Mouse (Mus musculus) liver, embryonic 11.5 days (tissue): ENCODE measurements around the gene Usf3. TPM values are rescaled to one million over a fixed set of nuclear protein-coding genes. Genes with fewer than 3 reads are reported as not detected.
A peak's percentile ranks its signal among the peaks of the same experiment; 100 is the strongest.

Experiments used
- ATAC-seq: fragments of 200-750 bp; cut with Nextera tagmentation; replicated peaks from 2 replicates; pipeline ENCODE4 v1.8.0; 2017; ENCODE audit warnings: moderate number of reproducible peaks, mild to moderate bottlenecking, moderate TSS enrichment, moderate library complexity; ENCODE audit not compliant: low FRiP score
- DNase-seq: peaks from one replicate; pipeline ENCODE4 v3.0.0-alpha.2; 2017; ENCODE audit warnings: low spot score
- H3K27ac ChIP-seq: fragments of 300-500 bp; sonication (generic); 2 replicates; pipeline ENCODE4 v1.5.1; 2014; ENCODE audit warnings: mild to moderate bottlenecking, low read depth, low read length, control low read depth
- H3K27me3 ChIP-seq: fragments of 300-500 bp; sonication (generic); replicated peaks from 2 replicates; pipeline ENCODE4 v1.6.1; 2014; ENCODE audit warnings: low read length, mixed read lengths; ENCODE audit not compliant: control insufficient read depth, insufficient read depth
- H3K36me3 ChIP-seq: fragments of 300-500 bp; sonication (generic); 2 replicates; pipeline ENCODE4 v1.6.1; 2014; ENCODE audit warnings: mild to moderate bottlenecking, low read length, moderate library complexity, mixed read lengths; ENCODE audit not compliant: control insufficient read depth, insufficient read depth
- H3K4me1 ChIP-seq: fragments of 300-500 bp; sonication (generic); replicated peaks from 2 replicates; pipeline ENCODE4 v1.6.1; 2014; ENCODE audit warnings: low read length, mixed read lengths; ENCODE audit not compliant: control insufficient read depth, insufficient read depth
- H3K4me2 ChIP-seq: fragments of 300-500 bp; sonication (generic); 2 replicates; pipeline ENCODE4 v1.6.1; 2014; ENCODE audit warnings: mild to moderate bottlenecking, control low read depth, moderate library complexity
- H3K4me3 ChIP-seq: fragments of 300-500 bp; sonication (generic); 2 replicates; pipeline ENCODE4 v1.5.1; 2014; ENCODE audit warnings: low read depth, low read length, control low read depth
- H3K9ac ChIP-seq: fragments of 300-500 bp; sonication (generic); 2 replicates; pipeline ENCODE4 v1.6.1; 2014; ENCODE audit warnings: low read depth, low read length, control low read depth
- H3K9me3 ChIP-seq: fragments of 300-500 bp; sonication (generic); 2 replicates; pipeline ENCODE4 v1.6.1; 2016; ENCODE audit warnings: low read length, inconsistent platforms, mixed read lengths; ENCODE audit not compliant: control insufficient read depth
- WGBS: fragments of 180-500 bp; shearing (Covaris S2); extraction: QIAGEN DNeasy Blood & Tissue Kit; methylation state at CpG from one replicate; pipeline ENCODE4 v1.1.7; 2014; 5-methylcytosine and 5-hydroxymethylcytosine counted together
- polyA plus RNA-seq: library from polyadenylated mRNA; unstranded; fragments of >200 nt; fragmentation: Nextera tagmentation; extraction: Ambion mirVana; gene quantifications from 2 replicates; pipeline ENCODE4 v1.2.1, GENCODE M21; 2014

The Usf3 gene
- polyA plus RNA-seq, 1 experiment from 2014 or later, result 5.8 TPM

DNA sequence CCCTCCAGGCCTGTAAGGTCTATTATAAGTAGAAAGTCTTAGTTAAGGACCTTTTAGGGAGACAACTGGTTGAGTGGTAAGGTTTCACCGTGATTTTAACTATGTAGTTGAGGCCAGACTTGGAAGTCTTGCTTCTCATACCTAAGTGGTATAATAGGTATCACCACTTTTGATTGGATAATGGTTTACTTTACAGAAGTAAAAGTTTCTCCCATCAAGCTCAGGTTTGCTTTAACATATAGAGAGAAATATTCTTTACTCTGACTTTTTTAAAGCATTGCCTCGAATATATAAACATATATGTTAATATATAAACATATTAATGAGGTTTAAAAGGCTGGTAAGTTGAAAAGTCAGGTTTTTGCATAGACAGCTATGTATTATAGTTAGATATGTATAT is 9.2 kb upstream of the Usf3 start:
- H3K36me3 ChIP-seq, result no peaks in the 10 kb centered on the region; the same call in 1 of the 2 replicates
- H3K9me3 ChIP-seq, result no peaks in the 10 kb centered on the region
- no peak overlapping the region for H3K9ac ChIP-seq
- DNase-seq (no peak), ATAC-seq (no peak)
- no peak overlapping the region for H3K27ac ChIP-seq
- H3K27me3 ChIP-seq, result no peaks in the 10 kb centered on the region
- no peaks in the 10 kb centered on the region for H3K4me1 ChIP-seq
- no peak overlapping the region for H3K4me2 ChIP-seq
- 83% methylated on average over 2 of the region's 2 CpGs for WGBS
- no peak overlapping the region for H3K4me3 ChIP-seq

DNA sequence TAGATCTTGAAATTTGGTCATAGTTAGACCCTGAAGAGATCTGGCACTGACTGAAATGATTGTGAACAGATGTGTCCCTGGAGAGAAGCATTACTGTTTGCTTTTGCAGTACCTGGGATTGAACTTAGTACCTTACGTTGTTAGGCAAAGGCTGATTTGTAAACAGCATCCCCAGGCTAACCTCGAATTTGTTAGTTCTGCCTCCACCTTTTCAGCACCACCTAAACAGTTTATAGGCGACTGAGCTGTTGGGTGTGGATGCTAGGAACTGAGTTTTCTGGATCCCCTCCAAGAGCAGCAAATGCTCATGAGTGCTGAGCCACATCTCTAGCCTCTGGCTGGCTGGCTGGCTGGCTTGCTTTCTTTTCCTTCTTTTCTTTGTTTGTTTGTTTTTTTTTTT is 7.9 kb upstream of the Usf3 start:
- Histone ChIP-seq H3K9ac (no peak overlapping the region), H3K4me2 (no peak overlapping the region), H3K27me3 (no peaks in the 10 kb centered on the region), H3K36me3 (no peaks in the 10 kb centered on the region), H3K4me1 (no peaks in the 10 kb centered on the region), H3K27ac (no peak overlapping the region), H3K4me3 (no peak overlapping the region), H3K9me3 (no peaks in the 10 kb centered on the region)
- DNase-seq, result no peak
- 0 out of 2 replicates have a peak, but pooled peaks have one; percentile 35 for ATAC-seq
- WGBS, result 54% methylated on average over 3 of the region's 3 CpGs

DNA sequence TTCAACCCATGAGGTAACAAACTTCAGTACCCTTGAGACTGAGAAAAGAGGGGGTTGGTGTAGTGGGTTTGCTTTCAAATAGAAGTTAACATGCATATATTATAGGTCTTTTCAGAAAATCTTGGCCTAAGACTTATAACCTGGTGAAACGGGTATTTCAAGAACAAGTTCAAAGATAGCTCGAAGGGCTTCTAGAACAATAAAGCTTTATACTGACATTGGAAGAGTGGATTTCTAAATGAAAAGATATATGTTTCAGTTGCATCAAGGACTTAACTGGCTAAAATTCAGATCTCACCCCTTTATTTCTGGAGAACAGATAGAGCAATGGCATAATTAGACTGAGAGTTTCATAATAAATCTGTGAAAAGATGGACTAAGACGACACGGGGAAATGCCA is 4.1 kb upstream of the Usf3 start:
- H3K9me3 ChIP-seq, result no peaks in the 10 kb centered on the region
- no peaks in the 10 kb centered on the region for H3K27me3 ChIP-seq
- ATAC-seq (no peak), DNase-seq (no peak)
- H3K27ac ChIP-seq, result no peak overlapping the region
- WGBS, result 88% methylated on average over 4 of the region's 4 CpGs
- no peak overlapping the region for H3K4me3 ChIP-seq
- no peak overlapping the region for H3K4me2 ChIP-seq
- no peaks in the 10 kb centered on the region for H3K36me3 ChIP-seq
- H3K9ac ChIP-seq, result no peak overlapping the region
- H3K4me1 ChIP-seq, result no peaks in the 10 kb centered on the region

DNA sequence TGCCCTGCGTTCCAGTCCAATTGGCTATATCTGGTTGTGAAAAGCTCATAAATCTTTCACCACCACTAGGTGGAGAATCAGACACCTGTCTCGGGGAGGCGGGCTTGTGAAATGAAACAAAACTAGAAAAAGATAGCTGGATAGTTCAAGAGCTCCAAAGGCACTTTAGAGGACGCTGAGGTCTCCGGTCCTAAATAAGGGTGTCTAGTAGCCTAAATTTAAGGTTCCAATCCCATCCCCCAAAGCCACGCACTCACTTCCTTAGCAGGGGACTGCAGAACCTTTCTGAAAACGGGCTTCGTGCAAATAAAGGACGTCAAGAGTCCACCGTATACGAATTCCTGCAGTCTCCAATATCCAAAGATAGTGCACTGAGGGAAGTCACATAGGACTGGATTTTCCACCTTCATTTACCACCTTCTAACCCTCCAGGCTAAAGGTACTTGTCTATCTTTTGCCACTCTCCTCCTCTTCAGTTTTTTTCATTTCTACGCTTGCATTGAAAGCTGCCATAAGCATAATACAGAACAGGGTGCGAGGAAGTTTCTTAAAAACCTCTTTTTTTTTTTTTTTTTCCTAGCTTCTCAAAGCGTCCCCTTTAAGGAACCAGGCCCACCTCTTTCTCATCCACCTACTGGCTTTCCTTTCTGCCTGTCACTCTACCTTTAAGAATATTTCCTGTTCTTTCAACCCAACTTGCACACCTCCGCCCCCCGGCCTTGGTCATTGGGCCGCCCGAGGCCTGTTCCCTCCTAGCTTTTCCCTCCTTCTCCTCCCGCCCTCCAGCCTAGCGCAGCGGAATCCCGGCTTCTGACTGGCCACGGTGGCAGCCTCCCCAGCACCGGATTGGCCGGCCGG is 520 bp upstream of the Usf3 start:
- under 1% methylated on average over 26 of the region's 26 CpGs for WGBS

DNA sequence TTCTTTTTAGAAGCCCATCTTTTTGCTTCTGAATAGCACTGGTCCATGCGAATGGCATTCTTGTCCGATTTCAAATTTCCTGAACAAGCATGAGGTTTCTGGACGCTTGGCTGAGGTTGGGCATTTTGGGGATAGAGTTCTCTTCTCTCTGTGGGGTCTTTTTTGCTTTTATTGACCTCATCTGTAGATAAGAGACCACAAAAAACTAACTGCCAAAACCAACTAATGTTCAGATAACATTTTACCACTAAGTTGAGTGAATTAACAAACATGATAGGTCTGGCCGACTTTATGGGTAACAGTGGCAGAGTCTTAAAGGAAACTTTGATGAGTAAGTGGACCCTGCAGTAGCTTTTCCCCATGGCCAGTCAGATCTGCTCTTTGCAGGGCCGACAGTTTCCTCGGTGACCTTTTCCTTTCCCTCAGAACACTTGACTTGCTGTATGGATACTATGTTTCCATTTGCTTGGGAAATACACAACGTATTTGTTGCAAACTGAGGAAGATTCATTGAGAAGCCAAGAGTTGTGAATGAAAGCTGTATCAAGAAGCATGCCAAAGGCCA is 1.0 kb downstream of the Usf3 start:
- no peak for DNase-seq
- 13% methylated on average over 7 of the region's 7 CpGs for WGBS
- no peak for ATAC-seq

More for the DNA sequence above, 520 bp upstream of the Usf3 start:
- DNase-seq, result peak; percentile 97
- H3K27ac ChIP-seq, result peak overlapping the region; percentile 97
- H3K4me3 ChIP-seq, result peak overlapping the region; percentile 95
- H3K4me2 ChIP-seq, result peak overlapping the region; percentile 69
- H3K4me1 ChIP-seq, result peaks cover 21% of the 10 kb centered on the region
- H3K9me3 ChIP-seq, result no peaks in the 10 kb centered on the region
- no peaks in the 10 kb centered on the region for H3K36me3 ChIP-seq
- H3K9ac ChIP-seq, result peak overlapping the region; percentile 71
- H3K27me3 ChIP-seq, result no peaks in the 10 kb centered on the region
- ATAC-seq, result peak; percentile 98

DNA sequence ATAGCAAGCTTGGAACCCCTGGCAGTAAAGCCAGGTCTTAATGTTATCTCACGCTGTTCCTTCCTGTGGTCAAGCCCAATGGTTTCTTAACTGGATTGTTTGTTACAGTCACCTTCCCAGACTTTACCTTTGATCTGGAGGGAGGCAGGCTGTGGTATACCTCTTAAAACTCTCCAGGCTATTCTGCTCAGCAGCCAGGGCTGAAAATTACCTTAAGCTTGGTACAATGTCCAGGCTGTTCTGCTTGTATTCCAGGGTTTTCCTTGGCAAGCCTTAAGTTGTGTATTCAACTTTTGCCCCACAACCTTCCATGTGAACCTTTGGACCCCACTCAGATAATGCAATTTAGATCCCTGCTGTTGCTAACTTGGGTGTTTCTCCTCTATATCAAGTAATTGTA is 2.0 kb downstream of the Usf3 start:
- H3K4me2 ChIP-seq, result peak overlapping the region; percentile 85
- WGBS, result 29% methylated on average over 1 of the region's 1 CpGs
- H3K36me3 ChIP-seq, result 0 out of 2 replicates have a peak, but pooled peaks cover 4% of the 10 kb centered on the region
- H3K27ac ChIP-seq, result peak overlapping the region; percentile 97
- no peak for DNase-seq
- H3K9ac ChIP-seq, result peak overlapping the region; percentile 30
- peaks cover 31% of the 10 kb centered on the region for H3K4me1 ChIP-seq
- no peaks in the 10 kb centered on the region for H3K9me3 ChIP-seq
- H3K4me3 ChIP-seq, result peak overlapping the region; percentile 95
- ATAC-seq, result no peak
- no peaks in the 10 kb centered on the region for H3K27me3 ChIP-seq

More for the DNA sequence above, 1.0 kb downstream of the Usf3 start:
- Histone ChIP-seq H3K27ac (peak overlapping the region; percentile 97), H3K4me2 (peak overlapping the region; percentile 85), H3K36me3 (0 out of 2 replicates have a peak, but pooled peaks cover 4% of the 10 kb centered on the region), H3K4me3 (peak overlapping the region; percentile 95), H3K9ac (peak overlapping the region; percentile 97), H3K9me3 (no peaks in the 10 kb centered on the region), H3K27me3 (no peaks in the 10 kb centered on the region), H3K4me1 (peaks cover 31% of the 10 kb centered on the region)

DNA sequence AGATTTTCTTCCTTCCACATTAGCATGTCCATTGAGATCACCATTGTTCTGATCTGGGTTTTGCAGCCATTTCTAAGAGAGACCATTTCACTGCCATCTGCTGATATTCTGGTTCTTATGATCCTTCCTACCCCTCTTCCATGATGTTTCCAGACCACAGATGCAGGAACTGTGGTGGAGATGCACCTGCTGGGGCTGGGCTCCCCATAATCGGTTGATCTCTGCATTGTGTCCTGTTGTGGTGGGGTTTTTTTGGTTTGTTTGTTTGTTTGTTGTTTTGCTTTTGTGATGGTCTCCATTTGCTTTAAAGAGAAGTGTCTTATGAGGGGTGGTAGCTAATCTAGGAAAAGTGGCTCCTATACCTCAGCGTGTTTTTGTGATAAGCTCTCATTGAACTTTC is 3.5 kb downstream of the Usf3 start:
- H3K27ac ChIP-seq, result peak overlapping the region; percentile 69
- no peak for DNase-seq
- 0 out of 2 replicates have a peak overlapping the region, but pooled peaks have one; percentile 20 for H3K9ac ChIP-seq
- H3K9me3 ChIP-seq, result no peaks in the 10 kb centered on the region
- no peaks in the 10 kb centered on the region for H3K27me3 ChIP-seq
- no peak overlapping the region for H3K4me3 ChIP-seq
- H3K4me1 ChIP-seq, result peaks cover 31% of the 10 kb centered on the region
- H3K4me2 ChIP-seq, result peak overlapping the region; percentile 51
- 65% methylated on average over 2 of the region's 2 CpGs for WGBS
- ATAC-seq, result no peak
- peaks cover 7% of the 10 kb centered on the region; the same call in 1 of the 2 replicates for H3K36me3 ChIP-seq

DNA sequence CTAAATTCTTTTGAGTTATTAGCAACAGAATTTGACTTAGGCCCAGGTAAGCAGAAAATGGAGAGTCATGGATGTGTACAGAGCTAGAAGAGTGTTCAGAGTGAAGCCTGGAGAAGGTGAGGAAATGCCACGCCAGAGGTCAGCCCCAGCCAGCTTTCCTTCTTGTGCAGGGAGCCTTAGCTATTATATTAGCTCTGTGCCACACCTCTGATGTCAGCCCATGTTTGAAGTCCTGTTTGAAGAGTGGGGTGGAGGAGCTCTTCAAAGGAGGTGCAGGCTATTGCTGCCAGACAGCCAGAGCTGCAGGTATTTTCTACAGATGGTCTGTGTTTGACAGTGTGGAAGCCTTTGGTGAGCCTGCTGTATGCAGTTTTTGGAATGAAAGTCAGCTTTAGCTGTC is 5.5 kb downstream of the Usf3 start:
- 0 out of 2 replicates have a peak overlapping the region, but pooled peaks have one; percentile 2 for H3K27ac ChIP-seq
- no peak for DNase-seq

More for the DNA sequence above, 5.5 kb downstream of the Usf3 start:
- H3K4me1 ChIP-seq, result peaks cover 31% of the 10 kb centered on the region
- no peak overlapping the region for H3K9ac ChIP-seq
- H3K4me3 ChIP-seq, result no peak overlapping the region
- peaks cover 10% of the 10 kb centered on the region for H3K36me3 ChIP-seq
- ATAC-seq, result no peak
- H3K9me3 ChIP-seq, result no peaks in the 10 kb centered on the region
- no peak overlapping the region for H3K4me2 ChIP-seq
- 92% methylated on average over 1 of the region's 1 CpGs for WGBS
- no peaks in the 10 kb centered on the region for H3K27me3 ChIP-seq
